Mouse (Mus musculus): ENCODE data around the gene Dctn2. TPM values are rescaled to one million over a fixed set of nuclear protein-coding genes. Genes with fewer than 3 reads are reported as not detected.

Gene Dctn2
- polyA plus RNA-seq, 1 experiment from 2014 or later: 185 TPM

GRCm38 (mm10) chr10:127323131-127323855, 57.1 kb downstream of the Dctn2 start:
- 68% methylated on average over 17 of the region's 17 CpGs for WGBS
- ATAC-seq (ENCODE audit: insufficient number of reproducible peaks, low FRiP score, low TSS enrichment, low read depth): no peak
- H3K27me3 ChIP-seq: peaks cover 32% of the 10 kb centered on the region

GRCm38 (mm10) chr10:127324495-127324894, 58.3 kb downstream of the Dctn2 start:
- Histone ChIP-seq H3K27me3 (peaks cover 32% of the 10 kb centered on the region), H3K9ac (no peak overlapping the region), H3K4me2 (no peak overlapping the region), H3K4me3 (no peak overlapping the region), H3K9me3 (no peaks in the 10 kb centered on the region), H3K4me1 (peaks cover 19% of the 10 kb centered on the region), H3K36me3 (no peaks in the 10 kb centered on the region), H3K27ac (no peak overlapping the region)
- ATAC-seq (ENCODE audit: insufficient number of reproducible peaks, low FRiP score, low TSS enrichment, low read depth): no peak
- 10% methylated on average over 7 of the region's 7 CpGs for WGBS

More at GRCm38 (mm10) chr10:127323131-127323855, 57.1 kb downstream of the Dctn2 start:
- H3K9me3 ChIP-seq: no peaks in the 10 kb centered on the region
- no peak overlapping the region for H3K9ac ChIP-seq
- no peak overlapping the region for H3K4me3 ChIP-seq
- H3K4me1 ChIP-seq: peaks cover 19% of the 10 kb centered on the region
- no peak overlapping the region for H3K4me2 ChIP-seq
- no peak overlapping the region for H3K27ac ChIP-seq
- no peaks in the 10 kb centered on the region for H3K36me3 ChIP-seq

DNA sequence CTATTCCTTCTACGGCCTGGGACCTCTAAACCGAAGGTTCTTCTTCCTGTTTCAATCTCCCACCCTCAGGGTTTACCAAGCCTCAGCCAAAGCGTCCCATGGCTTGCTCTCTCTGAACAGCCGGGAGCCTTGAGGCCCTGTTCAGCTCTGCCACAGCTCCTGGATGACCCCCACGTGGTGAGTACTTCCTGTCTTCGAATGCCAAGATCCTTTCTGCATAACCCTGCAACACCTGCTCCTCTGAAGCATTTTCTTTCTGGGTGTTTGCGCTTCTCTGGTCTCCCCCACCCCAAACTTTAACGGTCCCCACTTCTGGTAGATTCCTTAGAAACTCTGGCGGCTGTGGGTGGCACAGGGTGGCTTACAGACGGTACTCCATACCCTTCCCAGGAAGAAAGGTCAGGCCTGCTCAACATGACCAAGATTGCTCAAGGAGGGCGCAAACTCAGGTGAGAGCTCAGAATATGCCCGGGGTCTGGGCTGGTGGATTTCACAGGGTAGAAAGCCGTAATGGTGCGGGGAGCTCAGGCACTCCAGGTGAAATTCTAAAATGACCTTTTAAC, 59.4 kb downstream of the Dctn2 start:
- 30% methylated on average over 14 of the region's 14 CpGs for WGBS
- H3K27ac ChIP-seq: no peak overlapping the region
- H3K4me2 ChIP-seq: peak overlapping the region; percentile 94
- peaks cover 32% of the 10 kb centered on the region for H3K27me3 ChIP-seq
- no peak for ATAC-seq (ENCODE audit: insufficient number of reproducible peaks, low FRiP score, low TSS enrichment, low read depth)
- no peak overlapping the region for H3K9ac ChIP-seq
- peaks cover 23% of the 10 kb centered on the region for H3K4me1 ChIP-seq
- no peaks in the 10 kb centered on the region for H3K9me3 ChIP-seq
- peak overlapping the region; percentile 50 for H3K4me3 ChIP-seq
- peaks cover 2% of the 10 kb centered on the region; the same call in 1 of the 2 replicates for H3K36me3 ChIP-seq

DNA sequence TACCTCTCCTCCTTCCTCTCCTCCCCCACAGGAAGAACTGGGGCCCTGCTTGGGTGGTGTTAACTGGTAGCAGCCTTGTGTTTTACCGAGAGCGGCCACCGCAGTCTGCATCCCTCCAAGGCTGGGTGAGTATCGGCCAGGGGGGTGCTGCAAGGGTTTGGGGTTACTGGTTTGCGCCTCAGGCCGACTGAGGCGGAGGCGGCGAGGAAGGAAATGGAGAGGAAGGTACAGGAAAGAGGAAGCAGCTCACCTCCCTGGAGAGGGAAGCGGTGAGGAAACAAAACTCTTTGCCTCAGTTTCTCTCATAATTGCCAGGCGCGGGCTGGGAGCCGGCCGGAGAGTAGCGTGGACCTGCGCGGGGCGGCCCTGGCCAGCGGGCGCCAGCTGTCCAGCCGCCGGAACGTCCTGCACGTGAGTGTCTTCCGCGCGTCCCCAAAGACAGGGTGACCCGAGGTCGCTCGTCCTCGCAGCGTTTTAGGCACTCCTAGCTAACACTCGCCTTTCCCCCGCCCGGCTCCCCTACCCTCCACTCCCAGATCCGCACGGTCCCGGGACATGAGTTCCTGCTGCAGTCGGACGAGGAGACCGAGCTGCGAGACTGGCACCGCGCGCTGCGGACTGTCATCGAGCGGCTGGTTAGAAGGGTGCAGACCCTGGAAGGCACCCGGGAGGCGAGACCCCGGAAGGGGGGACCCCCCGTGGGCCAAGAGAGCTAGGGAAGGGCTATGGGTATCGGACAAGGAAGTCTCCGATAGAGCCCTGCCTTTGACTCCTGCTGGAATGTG, 60.0 kb downstream of the Dctn2 start:
- H3K36me3 ChIP-seq: peaks cover 9% of the 10 kb centered on the region
- no peak for ATAC-seq (ENCODE audit: insufficient number of reproducible peaks, low FRiP score, low TSS enrichment, low read depth)
- peak overlapping the region; percentile 94 for H3K4me2 ChIP-seq
- peak overlapping the region; percentile 54 for H3K9ac ChIP-seq
- peaks cover 32% of the 10 kb centered on the region for H3K27me3 ChIP-seq
- no peak overlapping the region for H3K27ac ChIP-seq
- H3K4me3 ChIP-seq: peak overlapping the region; percentile 50
- H3K9me3 ChIP-seq: no peaks in the 10 kb centered on the region
- under 1% methylated on average over 54 of the region's 54 CpGs for WGBS
- peaks cover 23% of the 10 kb centered on the region for H3K4me1 ChIP-seq

- Histone ChIP-seq H3K4me3 (peak overlapping the region; percentile 50), H3K36me3 (peaks cover 15% of the 10 kb centered on the region), H3K4me1 (peaks cover 23% of the 10 kb centered on the region), H3K9me3 (no peaks in the 10 kb centered on the region), H3K9ac (peak overlapping the region; percentile 54), H3K4me2 (peak overlapping the region; percentile 94), H3K27me3 (peaks cover 32% of the 10 kb centered on the region), H3K27ac (no peak overlapping the region)
- 6% methylated on average over 29 of the region's 29 CpGs for WGBS
- ATAC-seq (ENCODE audit: insufficient number of reproducible peaks, low FRiP score, low TSS enrichment, low read depth): no peak
These were observed 60.7 kb downstream of the Dctn2 start for GRCm38 (mm10) chr10:127326828-127327227.

DNA sequence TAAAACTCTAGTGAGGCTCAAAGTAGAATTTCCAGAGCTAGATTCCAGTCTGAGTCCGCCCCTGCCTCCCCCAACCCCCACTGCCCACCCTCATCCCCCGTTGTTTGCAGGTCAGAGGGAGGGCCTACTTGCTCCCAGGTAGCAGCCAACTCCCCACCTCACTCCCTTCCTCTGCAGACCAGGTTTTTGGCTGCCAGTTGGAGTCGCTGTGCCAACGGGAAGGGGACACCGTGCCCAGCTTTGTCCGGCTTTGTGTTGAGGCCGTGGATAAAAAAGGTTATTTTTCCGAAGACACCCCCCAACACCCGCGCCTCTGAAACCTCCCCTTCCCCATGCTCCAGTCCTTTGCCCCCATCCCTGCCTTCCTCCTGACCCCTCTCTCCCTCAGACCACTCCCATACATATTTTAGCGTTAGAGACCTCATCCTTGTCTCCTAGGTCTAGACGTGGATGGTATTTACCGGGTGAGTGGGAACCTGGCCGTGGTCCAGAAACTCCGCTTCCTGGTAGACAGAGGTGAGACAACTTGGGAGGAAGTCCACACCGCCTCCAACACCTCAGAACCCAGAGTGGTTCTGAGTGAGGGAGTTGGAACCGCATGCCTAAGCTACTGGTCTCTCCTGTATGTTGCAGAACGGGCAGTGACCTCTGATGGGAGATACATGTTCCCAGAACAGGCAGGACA, 61.4 kb downstream of the Dctn2 start:
- Histone ChIP-seq H3K4me3 (no peak overlapping the region), H3K27me3 (peaks cover 32% of the 10 kb centered on the region), H3K27ac (no peak overlapping the region), H3K9me3 (no peaks in the 10 kb centered on the region), H3K9ac (no peak overlapping the region), H3K36me3 (peaks cover 23% of the 10 kb centered on the region), H3K4me2 (no peak overlapping the region), H3K4me1 (peaks cover 23% of the 10 kb centered on the region)
- ATAC-seq (ENCODE audit: insufficient number of reproducible peaks, low FRiP score, low TSS enrichment, low read depth): no peak
- 51% methylated on average over 18 of the region's 18 CpGs for WGBS

GRCm38 (mm10) chr10:127330212-127330611, 64.0 kb downstream of the Dctn2 start:
- peaks cover 25% of the 10 kb centered on the region for H3K27me3 ChIP-seq
- WGBS: 72% methylated on average over 7 of the region's 7 CpGs
- no peaks in the 10 kb centered on the region for H3K9me3 ChIP-seq
- no peak overlapping the region for H3K27ac ChIP-seq
- peaks cover 22% of the 10 kb centered on the region for H3K4me1 ChIP-seq
- no peak for ATAC-seq (ENCODE audit: insufficient number of reproducible peaks, low FRiP score, low TSS enrichment, low read depth)
- peaks cover 46% of the 10 kb centered on the region for H3K36me3 ChIP-seq
- no peak overlapping the region for H3K4me2 ChIP-seq
- no peak overlapping the region for H3K4me3 ChIP-seq
- H3K9ac ChIP-seq: no peak overlapping the region

Other genes starting within 250 kb of the Dctn2 start
- gene Tsfm, start 235.5 kb upstream of the Dctn2 start, polyA plus RNA-seq (2015; fragmentation: Nextera tagmentation; extraction: Ambion mirVana): 69.6 and 71.6 TPM in 2 replicates
- 58.6 and 61.8 TPM in 2 replicates for gene Mettl1, start 225.0 kb upstream of the Dctn2 start, polyA plus RNA-seq (2015; fragmentation: Nextera tagmentation; extraction: Ambion mirVana)
- 1.9 and 2.0 TPM in 2 replicates for gene Eef1akmt3, start 224.9 kb upstream of the Dctn2 start, polyA plus RNA-seq (2015; fragmentation: Nextera tagmentation; extraction: Ambion mirVana)
- 0.12 and 0.32 TPM in 2 replicates for gene Cyp27b1, start 218.1 kb upstream of the Dctn2 start, polyA plus RNA-seq (2015; fragmentation: Nextera tagmentation; extraction: Ambion mirVana)
- gene March9, start 206.2 kb upstream of the Dctn2 start, polyA plus RNA-seq (2015; fragmentation: Nextera tagmentation; extraction: Ambion mirVana): 1.2 and 1.7 TPM in 2 replicates
- 1,296 and 1,322 TPM in 2 replicates for gene Cdk4, start 202.8 kb upstream of the Dctn2 start, polyA plus RNA-seq (2015; fragmentation: Nextera tagmentation; extraction: Ambion mirVana)
- gene Tspan31, start 196.1 kb upstream of the Dctn2 start, polyA plus RNA-seq (2015; fragmentation: Nextera tagmentation; extraction: Ambion mirVana): 161 and 175 TPM in 2 replicates
- 0.10 and 0.72 TPM in 2 replicates for gene Agap2, start 191.1 kb upstream of the Dctn2 start, polyA plus RNA-seq (2015; fragmentation: Nextera tagmentation; extraction: Ambion mirVana)
- gene Os9, start 145.2 kb upstream of the Dctn2 start, polyA plus RNA-seq (2015; fragmentation: Nextera tagmentation; extraction: Ambion mirVana): 103 and 110 TPM in 2 replicates
- gene B4galnt1, start 101.1 kb upstream of the Dctn2 start, polyA plus RNA-seq (2015; fragmentation: Nextera tagmentation; extraction: Ambion mirVana): 12.3 and 12.4 TPM in 2 replicates
- gene Slc26a10, start 85.7 kb upstream of the Dctn2 start, polyA plus RNA-seq (2015; fragmentation: Nextera tagmentation; extraction: Ambion mirVana): 1.2 and 1.7 TPM in 2 replicates
- gene Arhgef25, start 76.3 kb upstream of the Dctn2 start, polyA plus RNA-seq (2015; fragmentation: Nextera tagmentation; extraction: Ambion mirVana): 115 and 118 TPM in 2 replicates
- gene Dtx3, start 70.6 kb upstream of the Dctn2 start, polyA plus RNA-seq (2015; fragmentation: Nextera tagmentation; extraction: Ambion mirVana): 140 and 144 TPM in 2 replicates
- gene Pip4k2c, start 54.8 kb upstream of the Dctn2 start, polyA plus RNA-seq (2015; fragmentation: Nextera tagmentation; extraction: Ambion mirVana): 27.8 and 29.8 TPM in 2 replicates
- 2.5 TPM in 2 replicates for gene Kif5a, start 3.0 kb upstream of the Dctn2 start, polyA plus RNA-seq (2015; fragmentation: Nextera tagmentation; extraction: Ambion mirVana)
- 14.1 and 16.2 TPM in 2 replicates for gene Mbd6, start 22.6 kb downstream of the Dctn2 start, polyA plus RNA-seq (2015; fragmentation: Nextera tagmentation; extraction: Ambion mirVana)
- gene Mars, start 45.4 kb downstream of the Dctn2 start, polyA plus RNA-seq (2015; fragmentation: Nextera tagmentation; extraction: Ambion mirVana): 105 and 111 TPM in 2 replicates
- gene Arhgap9, start 55.6 kb downstream of the Dctn2 start, polyA plus RNA-seq (2015; fragmentation: Nextera tagmentation; extraction: Ambion mirVana): 5.1 and 5.4 TPM in 2 replicates
- 13.4 and 13.7 TPM in 2 replicates for gene Gli1, start 75.6 kb downstream of the Dctn2 start, polyA plus RNA-seq (2015; fragmentation: Nextera tagmentation; extraction: Ambion mirVana)
- 0.03 TPM in 1 of 2 replicates, not detected in the other for gene Inhbe, start 88.0 kb downstream of the Dctn2 start, polyA plus RNA-seq (2015; fragmentation: Nextera tagmentation; extraction: Ambion mirVana)
- not detected in 2 replicates for gene Inhbc, start 104.1 kb downstream of the Dctn2 start, polyA plus RNA-seq (2015; fragmentation: Nextera tagmentation; extraction: Ambion mirVana)
- gene R3hdm2, start 114.0 kb downstream of the Dctn2 start, polyA plus RNA-seq (2015; fragmentation: Nextera tagmentation; extraction: Ambion mirVana): 33.1 and 34.9 TPM in 2 replicates
- 17.2 and 38.7 TPM in 2 replicates for gene Stac3, start 235.3 kb downstream of the Dctn2 start, polyA plus RNA-seq (2015; fragmentation: Nextera tagmentation; extraction: Ambion mirVana)
- 328 and 370 TPM in 2 replicates for gene Ndufa4l2, start 248.6 kb downstream of the Dctn2 start, polyA plus RNA-seq (2015; fragmentation: Nextera tagmentation; extraction: Ambion mirVana)

Measured in limb, embryonic 15.5 days (tissue).